Mouse (Mus musculus): ENCODE measurements around the gene Tcap.

Tcap gene

GRCm38 (mm10) chr11:98354445-98354844 is 29.2 kb upstream of the Tcap start:
- no peak for DNase-seq (ENCODE audit: low read depth, low spot score)

DNA sequence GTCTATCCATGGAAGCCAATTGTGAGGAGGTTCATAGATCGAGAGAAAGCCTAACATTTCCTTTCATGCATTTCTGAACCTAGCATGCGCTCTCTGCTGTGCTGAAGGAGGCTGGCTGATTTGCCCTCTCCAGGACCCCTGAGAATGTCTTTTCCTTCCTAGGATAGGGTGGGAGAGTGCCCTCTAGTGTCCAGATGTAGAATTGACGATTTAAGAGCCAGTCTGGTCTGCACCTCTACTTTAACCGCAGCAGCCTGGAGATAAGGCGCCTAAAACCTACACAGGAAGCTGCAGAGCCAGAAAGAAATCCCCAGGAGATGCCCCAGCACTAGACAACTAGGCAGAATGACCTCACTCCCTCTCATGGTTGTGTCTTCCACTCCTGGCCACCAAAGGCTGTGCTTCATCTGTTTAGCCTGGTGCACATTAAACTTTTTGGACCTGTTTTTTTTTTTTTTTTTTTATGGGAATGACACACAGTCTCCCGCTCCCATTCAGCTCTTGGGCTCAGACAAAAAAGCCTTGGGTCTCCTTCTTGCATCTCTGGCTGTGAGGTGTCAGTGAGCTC is 27.8 kb upstream of the Tcap start:
- DNase-seq (ENCODE audit: low read depth, low spot score): peak; percentile 83

GRCm38 (mm10) chr11:98356625-98357394 is 26.8 kb upstream of the Tcap start:
- no peak for DNase-seq (ENCODE audit: low read depth, low spot score)

- DNase-seq (ENCODE audit: low read depth, low spot score): no peak
These were observed 26.0 kb upstream of the Tcap start for GRCm38 (mm10) chr11:98357396-98358160.

GRCm38 (mm10) chr11:98358161-98359083 is 25.2 kb upstream of the Tcap start, which contains the start of gene Stard3:
Gene Stard3 (plus strand): TSS chr11:98358368.
- peak; percentile 94 for DNase-seq (ENCODE audit: low read depth, low spot score)

GRCm38 (mm10) chr11:98360866-98361521 is 22.6 kb upstream of the Tcap start:
- DNase-seq (ENCODE audit: low read depth, low spot score): no peak

- no peak for DNase-seq (ENCODE audit: low read depth, low spot score)
These were observed 19.8 kb upstream of the Tcap start for GRCm38 (mm10) chr11:98363817-98364216.

GRCm38 (mm10) chr11:98364410-98364809 is 19.2 kb upstream of the Tcap start:
- no peak for DNase-seq (ENCODE audit: low read depth, low spot score)

DNA sequence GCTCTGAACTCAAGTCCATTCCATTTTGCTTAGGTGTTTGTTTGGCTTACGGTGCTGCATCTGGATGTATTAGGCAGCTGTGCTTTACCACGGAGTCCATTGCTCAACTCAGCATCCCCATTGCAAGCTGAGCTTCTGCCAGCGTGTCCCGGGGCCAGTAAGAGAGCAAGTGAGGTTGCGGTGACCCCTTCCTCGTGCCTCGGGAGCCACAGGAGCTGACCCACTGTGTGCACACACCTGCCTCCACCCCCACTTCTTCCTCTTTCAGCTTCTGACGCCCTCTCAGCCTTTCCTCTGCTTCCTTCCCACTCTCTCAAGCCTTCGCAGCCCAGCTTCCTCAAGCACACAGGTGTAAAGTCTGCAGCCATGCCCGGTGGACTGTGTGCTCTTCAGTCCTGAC is 17.3 kb upstream of the Tcap start:
- DNase-seq (ENCODE audit: low read depth, low spot score): no peak

- DNase-seq (ENCODE audit: low read depth, low spot score): no peak
These were observed 16.3 kb upstream of the Tcap start for GRCm38 (mm10) chr11:98367171-98367862.

DNA sequence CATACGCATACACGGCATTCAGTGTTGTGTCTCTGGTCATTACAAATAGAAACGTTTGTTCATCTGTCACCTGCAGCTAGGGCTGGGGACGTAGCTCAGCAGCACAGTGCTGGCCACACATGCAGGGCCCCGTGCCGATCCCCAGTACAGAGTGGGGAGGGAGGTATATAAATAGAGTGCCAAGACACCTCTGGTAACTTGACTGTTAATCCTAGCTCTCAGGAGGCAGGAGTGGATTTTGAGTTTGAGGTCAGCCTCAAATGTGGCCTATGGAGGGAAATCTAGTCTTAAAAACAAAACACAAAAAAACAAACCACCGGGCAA is 15.8 kb upstream of the Tcap start:
- no peak for DNase-seq (ENCODE audit: low read depth, low spot score)

- no peak for DNase-seq (ENCODE audit: low read depth, low spot score)
These were observed 14.3 kb upstream of the Tcap start for GRCm38 (mm10) chr11:98369337-98369736.

- DNase-seq (ENCODE audit: low read depth, low spot score): no peak
These were observed 13.0 kb upstream of the Tcap start for GRCm38 (mm10) chr11:98370588-98370987.

DNA sequence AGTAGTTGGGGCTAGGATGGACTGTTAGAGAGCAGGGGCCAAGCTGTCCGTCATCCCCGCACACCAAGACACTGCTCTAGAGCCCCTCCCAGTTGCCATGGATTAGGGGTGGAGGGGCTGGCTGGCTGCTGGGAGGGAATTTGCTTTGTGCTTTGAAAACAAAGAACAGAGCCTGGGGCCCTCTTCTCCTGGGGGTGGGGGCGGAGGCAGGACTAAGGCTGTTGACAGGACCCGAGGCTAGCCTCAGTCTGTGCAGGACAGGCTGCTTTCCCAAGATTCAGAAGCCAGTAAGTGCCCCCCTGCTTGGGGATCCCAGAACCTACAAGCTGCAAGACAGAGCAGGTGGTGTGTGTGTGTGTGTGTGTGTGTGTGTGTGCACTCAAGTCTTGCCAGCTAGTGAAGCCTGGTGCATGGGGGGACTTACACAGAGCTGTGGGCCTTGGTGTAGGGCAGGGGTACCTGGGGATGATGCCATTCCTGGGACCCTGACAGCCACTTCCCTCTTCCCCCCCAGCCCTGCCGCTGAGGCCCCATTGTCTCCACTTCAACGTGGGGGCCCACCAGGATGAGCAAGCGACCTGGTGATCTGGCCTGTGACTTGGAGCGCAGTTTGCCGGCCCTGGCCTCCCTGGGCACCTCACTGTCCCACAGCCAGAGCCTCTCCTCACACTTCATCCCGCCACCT is 11.9 kb upstream of the Tcap start:
- no peak for DNase-seq (ENCODE audit: low read depth, low spot score)

GRCm38 (mm10) chr11:98372406-98372805 is 11.2 kb upstream of the Tcap start:
- DNase-seq (ENCODE audit: low read depth, low spot score): peak; percentile 63

- DNase-seq (ENCODE audit: low read depth, low spot score): no peak
These were observed 10.4 kb upstream of the Tcap start for GRCm38 (mm10) chr11:98373244-98373643.

GRCm38 (mm10) chr11:98374266-98374665 is 9.3 kb upstream of the Tcap start:
- DNase-seq (ENCODE audit: low read depth, low spot score): no peak

GRCm38 (mm10) chr11:98376756-98377155 is 6.9 kb upstream of the Tcap start:
- DNase-seq (ENCODE audit: low read depth, low spot score): no peak

- DNase-seq (ENCODE audit: low read depth, low spot score): no peak
These were observed 5.8 kb upstream of the Tcap start for GRCm38 (mm10) chr11:98377787-98378186.

DNA sequence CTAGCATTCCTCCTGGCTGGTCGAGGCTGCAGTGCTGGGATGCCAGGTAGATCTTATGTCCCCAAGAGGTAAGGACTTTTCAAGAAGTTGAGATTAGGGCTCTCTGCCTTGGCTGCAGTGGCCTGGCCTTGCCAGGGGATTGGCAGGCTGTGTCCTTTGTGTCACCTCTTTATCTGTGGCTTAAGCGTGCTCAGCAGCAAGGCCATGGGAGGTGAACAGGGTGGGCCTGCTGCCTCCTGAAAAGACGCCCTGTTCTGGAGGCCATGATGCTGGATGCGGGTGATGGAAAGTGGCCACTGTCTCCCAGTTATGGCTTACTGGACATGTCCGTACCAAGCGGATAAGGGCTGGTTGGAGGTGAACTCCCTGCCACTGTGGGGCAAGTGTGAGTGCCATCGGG is 4.2 kb upstream of the Tcap start:
- DNase-seq (ENCODE audit: low read depth, low spot score): no peak

Data from CD4-positive helper T cell, adult 2 months (primary cell).